Mouse (Mus musculus) liver, embryonic 16.5 days (tissue): ENCODE results near the gene Gm20479. TPM values are rescaled to one million over a fixed set of nuclear protein-coding genes. Genes with fewer than 3 reads are reported as not detected.

Source experiments
- ATAC-seq: fragments of 200-750 bp; cut with Nextera tagmentation; 2 replicates; pipeline ENCODE4 v1.8.0; 2017; ENCODE audit warnings: low read depth, mild to moderate bottlenecking, moderate number of reproducible peaks, moderate library complexity
- H3K27ac ChIP-seq: fragments of 300-500 bp; sonication (generic); 2 replicates; pipeline ENCODE4 v1.5.1; 2014; ENCODE audit warnings: mild to moderate bottlenecking, low read length
- H3K27me3 ChIP-seq: fragments of 300-500 bp; sonication (generic); 2 replicates; pipeline ENCODE4 v1.6.1; 2014; ENCODE audit warnings: low read depth, low read length, mixed read lengths; ENCODE audit not compliant: control insufficient read depth, insufficient read depth
- H3K36me3 ChIP-seq: fragments of 300-500 bp; sonication (generic); 2 replicates; pipeline ENCODE4 v1.6.1; 2014; ENCODE audit warnings: mild to moderate bottlenecking; ENCODE audit not compliant: control insufficient read depth, insufficient read depth
- H3K4me1 ChIP-seq: fragments of 300-500 bp; sonication (generic); 2 replicates; pipeline ENCODE4 v1.6.1; 2014; ENCODE audit warnings: low read depth, low read length, mixed read lengths; ENCODE audit not compliant: control insufficient read depth
- H3K4me2 ChIP-seq: fragments of 300-500 bp; sonication (generic); 2 replicates; pipeline ENCODE4 v1.6.1; 2014; ENCODE audit warnings: low read depth, low read length, mixed read lengths
- H3K4me3 ChIP-seq: fragments of 300-500 bp; sonication (generic); 2 replicates; pipeline ENCODE4 v1.5.1; 2014; ENCODE audit warnings: low read depth, mild to moderate bottlenecking, low read length
- H3K9ac ChIP-seq: fragments of 300-500 bp; sonication (generic); 2 replicates; pipeline ENCODE4 v1.6.1; 2014; ENCODE audit warnings: low read depth, low read length
- H3K9me3 ChIP-seq: fragments of 300-500 bp; sonication (generic); replicated peaks from 2 replicates; pipeline ENCODE4 v1.6.1; 2016; ENCODE audit warnings: low read length; ENCODE audit not compliant: control insufficient read depth
- WGBS: fragments of 180-500 bp; shearing (Covaris S2); extraction: QIAGEN DNeasy Blood & Tissue Kit; methylation state at CpG from one replicate; pipeline ENCODE4 v1.1.7; 2014; ENCODE audit not compliant: insufficient replicate concordance; 5-methylcytosine and 5-hydroxymethylcytosine counted together
- polyA plus RNA-seq: library from polyadenylated mRNA; unstranded; fragments of >200 nt; fragmentation: Nextera tagmentation; extraction: Ambion mirVana; gene quantifications from 2 replicates; pipeline ENCODE4 v1.2.1, GENCODE M21; 2015

Gm20479 gene
- polyA plus RNA-seq, 1 experiment from 2014 or later: 0.44 TPM

DNA sequence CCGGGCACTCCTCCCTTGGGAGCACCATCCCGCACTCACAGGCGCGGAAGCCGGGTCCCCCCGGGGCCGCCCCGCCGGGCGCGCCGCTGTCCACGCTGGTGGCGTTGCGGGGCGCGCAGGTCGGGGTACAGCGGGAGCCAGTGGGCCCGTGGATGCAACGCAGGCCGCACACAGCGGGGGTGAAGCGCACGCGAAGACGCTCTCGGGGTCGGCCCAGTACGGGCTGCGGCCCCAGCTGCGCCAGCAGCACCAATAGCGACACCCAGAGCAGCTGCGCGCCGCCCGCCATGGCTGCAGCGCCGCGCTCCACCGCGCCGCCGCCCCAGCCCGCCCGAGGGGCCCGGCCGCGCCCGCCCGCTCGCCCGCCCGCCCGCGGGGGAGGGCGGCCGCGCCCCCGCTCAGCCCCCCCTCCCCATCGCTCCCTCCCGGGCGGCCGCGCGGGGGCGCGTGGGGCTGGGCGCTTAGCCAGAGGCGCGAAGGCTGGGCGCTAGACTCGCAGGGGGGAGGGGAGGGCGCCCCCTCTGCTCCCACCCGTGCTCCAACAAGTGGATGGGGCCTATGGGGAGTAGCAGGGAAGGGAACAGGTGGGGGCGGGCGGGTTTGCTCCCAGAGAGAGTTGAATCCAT is 23.8 kb downstream of the Gm20479 start:
- no peak for ATAC-seq

DNA sequence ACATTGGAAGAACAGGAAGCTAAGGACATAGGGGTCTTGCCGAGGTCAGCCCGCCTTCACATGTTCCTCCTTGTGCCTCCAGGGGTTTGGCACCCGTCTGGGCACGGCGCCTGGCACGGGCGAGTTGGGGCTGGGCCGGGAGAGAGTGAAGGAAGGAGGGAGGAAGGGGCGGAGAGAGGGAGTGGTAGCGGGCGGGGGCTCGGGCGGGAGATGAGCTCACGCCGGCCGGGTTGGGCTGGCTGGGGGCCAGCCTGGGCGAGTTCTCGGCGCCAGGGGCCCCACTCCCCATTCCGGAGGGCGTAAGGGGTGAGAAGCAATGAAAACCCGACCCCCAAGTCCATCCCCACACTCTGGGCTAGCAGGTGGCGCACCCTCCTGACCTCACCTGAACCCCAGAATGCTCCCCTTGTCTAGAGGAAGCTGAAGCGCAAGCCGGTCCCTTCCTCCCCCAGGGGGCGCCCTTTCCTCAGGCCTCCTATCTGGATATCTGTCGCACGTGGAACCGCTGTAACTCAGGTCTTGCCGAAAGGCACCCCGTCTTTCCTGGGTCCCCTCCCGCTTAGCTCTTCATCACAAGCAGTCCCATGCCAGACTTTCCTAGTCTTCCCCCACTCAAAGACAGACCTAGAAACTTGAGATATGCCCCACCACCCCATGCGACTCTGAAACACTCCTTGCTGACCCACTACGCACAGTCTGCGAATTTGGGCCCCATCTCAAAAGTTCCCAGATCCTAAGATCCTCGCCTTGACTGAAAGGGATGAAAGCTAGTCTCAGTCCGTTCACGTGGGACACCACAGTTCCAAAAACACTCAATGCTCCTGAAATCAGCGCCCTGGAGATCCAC is 24.6 kb downstream of the Gm20479 start:
- WGBS: 2% methylated on average over 39 of the region's 39 CpGs
- Histone ChIP-seq H3K27me3 (peaks cover 100% of the 10 kb centered on the region), H3K9me3 (no peaks in the 10 kb centered on the region), H3K27ac (no peak overlapping the region), H3K4me1 (peaks cover 20% of the 10 kb centered on the region), H3K4me3 (peak overlapping the region; percentile 45), H3K9ac (no peak overlapping the region; the same call in 1 of the 2 replicates), H3K4me2 (peak overlapping the region; percentile 42), H3K36me3 (no peaks in the 10 kb centered on the region)
- ATAC-seq: no peak

More for the DNA sequence above, 23.8 kb downstream of the Gm20479 start:
- no peaks in the 10 kb centered on the region for H3K36me3 ChIP-seq
- H3K4me2 ChIP-seq: peak overlapping the region; percentile 42
- 1% methylated on average over 42 of the region's 77 CpGs for WGBS
- peak overlapping the region; percentile 45 for H3K4me3 ChIP-seq
- H3K9ac ChIP-seq: no peak overlapping the region; the same call in 1 of the 2 replicates
- peaks cover 100% of the 10 kb centered on the region for H3K27me3 ChIP-seq
- H3K4me1 ChIP-seq: peaks cover 20% of the 10 kb centered on the region
- H3K9me3 ChIP-seq: no peaks in the 10 kb centered on the region
- H3K27ac ChIP-seq: no peak overlapping the region

DNA sequence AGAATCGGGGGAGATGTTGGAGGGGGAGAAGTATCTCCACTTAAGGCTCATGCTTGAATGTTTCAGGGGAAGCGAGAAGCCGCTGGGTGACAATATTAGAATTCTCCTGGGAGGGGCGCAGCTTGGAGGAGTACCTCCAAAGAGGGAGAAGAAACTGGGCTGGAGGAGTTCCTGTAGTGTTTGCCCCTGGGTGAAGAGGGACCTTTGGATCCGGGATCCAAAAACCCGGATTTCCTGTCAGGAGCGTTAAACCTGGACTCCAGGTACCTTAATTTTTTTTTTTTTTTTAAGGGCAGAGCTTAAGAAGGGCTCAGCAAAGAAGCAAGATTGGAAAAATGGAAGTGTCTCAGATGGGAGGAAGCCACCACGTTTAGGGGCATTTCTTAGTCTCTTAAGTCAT is 25.4 kb downstream of the Gm20479 start:
- peaks cover 100% of the 10 kb centered on the region for H3K27me3 ChIP-seq
- H3K9ac ChIP-seq: no peak overlapping the region
- H3K4me3 ChIP-seq: no peak overlapping the region; the same call in 1 of the 2 replicates
- peaks cover 20% of the 10 kb centered on the region for H3K4me1 ChIP-seq
- 8% methylated on average over 8 of the region's 8 CpGs for WGBS
- no peaks in the 10 kb centered on the region for H3K36me3 ChIP-seq
- no peak overlapping the region for H3K4me2 ChIP-seq
- H3K9me3 ChIP-seq: no peaks in the 10 kb centered on the region
- no peak overlapping the region for H3K27ac ChIP-seq
- ATAC-seq: no peak

GRCm38 (mm10) chr7:27331541-27331851 is 25.7 kb downstream of the Gm20479 start:
- no peak overlapping the region for H3K27ac ChIP-seq
- no peak overlapping the region; the same call in 1 of the 2 replicates for H3K4me3 ChIP-seq

GRCm38 (mm10) chr7:27330709-27331540 is 26.3 kb downstream of the Gm20479 start:
- H3K9ac ChIP-seq: no peak overlapping the region
- peaks cover 100% of the 10 kb centered on the region for H3K27me3 ChIP-seq
- no peaks in the 10 kb centered on the region for H3K9me3 ChIP-seq
- ATAC-seq: peak; percentile 67
- H3K4me2 ChIP-seq: peak overlapping the region; percentile 76
- H3K27ac ChIP-seq: no peak overlapping the region
- peaks cover 20% of the 10 kb centered on the region for H3K4me1 ChIP-seq
- WGBS: under 1% methylated on average over 39 of the region's 39 CpGs
- peak overlapping the region; percentile 59 for H3K4me3 ChIP-seq
- H3K36me3 ChIP-seq: no peaks in the 10 kb centered on the region

More at GRCm38 (mm10) chr7:27331541-27331851, 25.7 kb downstream of the Gm20479 start:
- Histone ChIP-seq H3K9me3 (no peaks in the 10 kb centered on the region), H3K9ac (no peak overlapping the region), H3K27me3 (peaks cover 100% of the 10 kb centered on the region), H3K4me2 (peak overlapping the region; percentile 76; the same call in 1 of the 2 replicates), H3K4me1 (peaks cover 20% of the 10 kb centered on the region), H3K36me3 (no peaks in the 10 kb centered on the region)
- no peak for ATAC-seq
- WGBS: 4% methylated on average over 8 of the region's 8 CpGs

DNA sequence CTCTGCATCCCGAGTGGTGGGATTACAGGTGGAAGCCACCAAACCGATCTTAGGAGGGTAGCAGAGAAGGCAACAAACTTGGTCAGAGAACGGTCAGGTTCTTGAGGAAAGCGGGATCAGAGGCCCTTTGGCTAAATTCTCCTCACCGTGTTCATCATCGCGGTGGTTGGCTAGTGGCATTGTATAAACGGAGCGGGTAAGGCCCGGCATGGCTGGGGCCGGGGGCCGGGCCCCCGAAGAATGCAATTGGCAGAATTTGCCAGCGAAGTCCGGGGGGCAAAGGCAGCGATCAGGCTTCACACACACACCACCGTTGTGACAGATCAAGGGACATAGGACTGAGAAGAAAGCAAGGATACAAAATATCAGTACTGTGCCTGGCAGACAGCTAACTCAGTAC is 27.2 kb downstream of the Gm20479 start:
- Histone ChIP-seq H3K4me2 (peak overlapping the region; percentile 76), H3K27me3 (peaks cover 100% of the 10 kb centered on the region), H3K9me3 (no peaks in the 10 kb centered on the region), H3K36me3 (no peaks in the 10 kb centered on the region), H3K4me1 (peaks cover 20% of the 10 kb centered on the region), H3K4me3 (no peak overlapping the region; the same call in 1 of the 2 replicates), H3K27ac (no peak overlapping the region), H3K9ac (no peak overlapping the region)
- WGBS: 21% methylated on average over 17 of the region's 17 CpGs
- no peak for ATAC-seq

- H3K9me3 ChIP-seq: no peaks in the 10 kb centered on the region
- no peak overlapping the region for H3K9ac ChIP-seq
- peak; percentile 19; the same call in 1 of the 2 replicates for ATAC-seq
- peaks cover 100% of the 10 kb centered on the region for H3K27me3 ChIP-seq
- no peaks in the 10 kb centered on the region for H3K36me3 ChIP-seq
- H3K27ac ChIP-seq: no peak overlapping the region
- H3K4me2 ChIP-seq: peak overlapping the region; percentile 45; the same call in 1 of the 2 replicates
- no peak overlapping the region; the same call in 1 of the 2 replicates for H3K4me3 ChIP-seq
- WGBS: 3% methylated on average over 45 of the region's 45 CpGs
- peaks cover 20% of the 10 kb centered on the region for H3K4me1 ChIP-seq
Measured at GRCm38 (mm10) chr7:27329326-27329947, 27.8 kb downstream of the Gm20479 start.

- H3K36me3 ChIP-seq: no peaks in the 10 kb centered on the region
- H3K27me3 ChIP-seq: peaks cover 98% of the 10 kb centered on the region
- no peak for ATAC-seq
- H3K27ac ChIP-seq: no peak overlapping the region
- peaks cover 20% of the 10 kb centered on the region for H3K4me1 ChIP-seq
- whole genome bisulfite sequencing: 26% methylated on average over 16 of the region's 16 CpGs
- H3K4me3 ChIP-seq: no peak overlapping the region
- no peak overlapping the region for H3K9ac ChIP-seq
- no peaks in the 10 kb centered on the region for H3K9me3 ChIP-seq
- H3K4me2 ChIP-seq: no peak overlapping the region
Measured at GRCm38 (mm10) chr7:27328648-27329047, 28.6 kb downstream of the Gm20479 start.
